Mouse (Mus musculus) cortical plate, adult 2 months (tissue): Measurements from ENCODE around the gene Clic3.

Source experiments
- CTCF ChIP-seq: fragments of 200-500 bp; IDR thresholded peaks from 2 replicates; pipeline ENCODE4 v1.5.1; 2011; ENCODE audit warnings: mild to moderate bottlenecking, control low read depth, low read length; ENCODE audit not compliant: insufficient read depth; ENCODE audit errors: extremely low read depth
- POLR2A ChIP-seq: fragments of 200-500 bp; IDR thresholded peaks from 2 replicates; pipeline ENCODE4 v1.6.1; 2011; ENCODE audit warnings: mild to moderate bottlenecking, low read length, control low read depth; ENCODE audit not compliant: insufficient read depth; ENCODE audit errors: extremely low read depth

GRCm38 (mm10) chr2:25487965-25488670 is 31.5 kb downstream of the Clic3 start:
- TF ChIP-seq POLR2A, result no peak
- no peak for TF ChIP-seq CTCF
